9 mouse cellular contexts compared by ENCODE assay signal in the genomic region with DNA sequence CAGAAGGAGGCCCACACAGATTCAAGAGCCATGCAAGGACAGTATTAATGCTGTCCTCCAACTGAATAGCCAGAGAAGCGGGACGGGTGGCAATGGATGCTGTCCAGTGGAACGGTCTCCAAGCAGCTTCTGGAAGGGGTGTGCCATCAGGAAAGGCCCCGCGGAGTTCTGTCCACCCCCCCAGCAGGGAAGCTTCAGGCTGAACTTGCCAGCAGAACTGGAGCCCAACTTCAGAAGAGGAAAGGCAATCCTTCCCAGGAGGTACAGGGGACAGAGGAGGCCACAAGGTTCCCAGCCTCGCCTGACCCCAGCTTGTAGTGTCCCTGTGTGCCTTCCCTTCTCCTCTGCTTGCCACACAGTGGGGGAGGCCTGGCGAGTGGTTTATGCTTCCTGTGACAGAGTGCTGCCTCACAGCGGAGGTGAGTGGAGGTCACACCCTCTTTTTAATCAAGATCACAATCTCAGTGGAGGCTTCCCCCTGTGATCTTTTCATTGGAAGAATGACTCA. TPM values are rescaled to one million over a fixed set of nuclear protein-coding genes. Genes with fewer than 3 reads are reported as not detected.
DNase-seq lines count a peak whose midpoint lies in the region; ATAC-seq and TF ChIP-seq lines count a peak whose summit lies in the region.
"Had no signal": no experiment of that assay in that cellular context is flagged by ENCODE, and none has a peak within 500 bp of the region (broad histone marks: within the 10 kb centered on the region; RNA-seq: fewer than 3 reads in every experiment).

No protein-coding gene starts in this region.

- no peak for TF ChIP-seq EP300 in heart, adult 2 months (IDR thresholded peaks at IDR 0.05; ENCODE audit: insufficient read depth, low read depth, low read length)

- ATAC-seq in embryonic facial prominence, embryonic 14.5 days (ENCODE audit: low read depth): no peak
- ATAC-seq in midbrain, embryonic 13.5 days: no peak
- no peak for ATAC-seq in inflammation-experienced regulatory T-cells, adult 6 months

- peaks cover 59% of the 10 kb centered on the region for H3K4me1 ChIP-seq in heart, adult 2 months (ENCODE audit: control insufficient read depth, insufficient read depth, low read length)
- peaks cover 62% of the 10 kb centered on the region for H3K4me1 ChIP-seq in embryonic facial prominence, embryonic 14.5 days (ENCODE audit: control insufficient read depth, insufficient read depth, low read length)
- peaks cover 79% of the 10 kb centered on the region for H3K4me1 ChIP-seq in limb, embryonic 10.5 days
- peaks cover 83% of the 10 kb centered on the region for H3K4me1 ChIP-seq in midbrain, embryonic 13.5 days (replicated peaks)

- no peaks in the 10 kb centered on the region for H3K27me3 ChIP-seq in heart, adult 2 months (ENCODE audit: control insufficient read depth, insufficient read depth, low read length)
- H3K27me3 ChIP-seq in embryonic facial prominence, embryonic 14.5 days (replicated peaks; ENCODE audit: control insufficient read depth, insufficient read depth, low read length): no peaks in the 10 kb centered on the region
- H3K27me3 ChIP-seq in limb, embryonic 10.5 days (ENCODE audit: low read depth, poor library complexity, severe bottlenecking): no peaks in the 10 kb centered on the region
- no peaks in the 10 kb centered on the region for H3K27me3 ChIP-seq in midbrain, embryonic 13.5 days

- peak overlapping the region; percentile 81 for H3K27ac ChIP-seq in heart, adult 2 months
- peak overlapping the region; percentile 63 for H3K27ac ChIP-seq in embryonic facial prominence, embryonic 14.5 days (replicated peaks; ENCODE audit: low read depth, low read length)
- 0 out of 2 replicates have a peak overlapping the region, but pooled peaks have one; percentile 27 for H3K27ac ChIP-seq in limb, embryonic 10.5 days
- H3K27ac ChIP-seq in midbrain, embryonic 13.5 days: peak overlapping the region; percentile 36; the same call in 1 of the 2 replicates

- 22% methylated on average over 8 of the region's 8 CpGs for WGBS in heart, adult 2 months
- WGBS in embryonic facial prominence, embryonic 14.5 days: 59% methylated on average over 6 of the region's 8 CpGs
- WGBS in limb, embryonic 10.5 days: 70% methylated on average over 8 of the region's 8 CpGs
- WGBS in midbrain, embryonic 13.5 days: 51% methylated on average over 8 of the region's 8 CpGs

- no peaks in the 10 kb centered on the region for H3K9me3 ChIP-seq in embryonic facial prominence, embryonic 14.5 days (ENCODE audit: control insufficient read depth, low read length)
- H3K9me3 ChIP-seq in limb, embryonic 10.5 days (replicated peaks): no peaks in the 10 kb centered on the region
- no peaks in the 10 kb centered on the region for H3K9me3 ChIP-seq in midbrain, embryonic 13.5 days
- H3K9me3 ChIP-seq: G1E had no signal

- peaks cover 3% of the 10 kb centered on the region for H3K79me2 ChIP-seq in heart, adult 2 months (replicated peaks; ENCODE audit: control insufficient read depth, insufficient read depth, low read length)

- peak in 1 of 2 experiments; percentile 39 for DNase-seq in heart, adult 2 months
- DNase-seq in heart, adult 9 months (ENCODE audit: low spot score in 2 of 2): no peak
- peak; percentile 35 for DNase-seq in Muller cell, postnatal 12 days (ENCODE audit: inconsistent ontology term)
- DNase-seq in embryonic facial prominence, embryonic 14.5 days (ENCODE audit: low spot score): no peak
- DNase-seq in limb, embryonic 10.5 days (ENCODE audit: low spot score): no peak
- DNase-seq in ovary, postnatal 36 days (ENCODE audit: low spot score): no peak

- TF ChIP-seq CTCF in heart, adult 2 months (IDR thresholded peaks at IDR 0.05): peak; percentile 17; the same call in 1 of the 2 replicates

- TF ChIP-seq POLR2A in heart, adult 2 months (IDR thresholded peaks at IDR 0.05; ENCODE audit: insufficient read depth, low read depth, low read length): no peak

- no peaks in the 10 kb centered on the region for H3K36me3 ChIP-seq in heart, adult 2 months (ENCODE audit: control insufficient read depth, insufficient read depth, low read length)
- H3K36me3 ChIP-seq in embryonic facial prominence, embryonic 14.5 days (ENCODE audit: control insufficient read depth, insufficient read depth, low read length): no peaks in the 10 kb centered on the region
- peaks cover 4% of the 10 kb centered on the region for H3K36me3 ChIP-seq in limb, embryonic 10.5 days
- H3K36me3 ChIP-seq in midbrain, embryonic 13.5 days: no peaks in the 10 kb centered on the region

- H3K4me2 ChIP-seq in embryonic facial prominence, embryonic 14.5 days (ENCODE audit: low read depth, low read length): peak overlapping the region; percentile 16; the same call in 1 of the 2 replicates
- H3K4me2 ChIP-seq in midbrain, embryonic 13.5 days (replicated peaks): no peak overlapping the region

- H3K4me3 ChIP-seq in heart, adult 2 months: peak overlapping the region; percentile 4; the same call in 1 of the 2 replicates
- no peak overlapping the region for H3K4me3 ChIP-seq in embryonic facial prominence, embryonic 14.5 days (ENCODE audit: low read depth, low read length)
- H3K4me3 ChIP-seq in limb, embryonic 10.5 days: no peak overlapping the region
- H3K4me3 ChIP-seq in midbrain, embryonic 13.5 days (replicated peaks): no peak overlapping the region

- H3K9ac ChIP-seq in heart, adult 2 months (ENCODE audit: low read depth, low read length): peak overlapping the region; percentile 42; the same call in 1 of the 2 replicates
- no peak overlapping the region for H3K9ac ChIP-seq in embryonic facial prominence, embryonic 14.5 days (ENCODE audit: low read depth, low read length)
- H3K9ac ChIP-seq in midbrain, embryonic 13.5 days (replicated peaks): no peak overlapping the region; the same call in 1 of the 2 replicates

- intact Hi-C loops in heart, adult 2 months (cut with DNase I): no loop called here

RNA-seq across cellular contexts. Expression of a gene that starts 4.8 kb away (rescaled TPM):
- total RNA-seq in heart, adult 2 months (2021): 10 to 100 TPM; 13.9 to 14.8 TPM
- polyA plus RNA-seq in heart, adult 2 months (2012; rRNA removed): 36.3 and 39.0 TPM in 2 replicates
- 70.6 and 77.3 TPM in 2 replicates for polyA plus RNA-seq in embryonic facial prominence, embryonic 14.5 days (2014; fragmentation: Nextera tagmentation; extraction: Ambion mirVana)
- 76.9 and 94.2 TPM in 2 replicates for polyA plus RNA-seq in limb, embryonic 10.5 days (2016; fragmentation: Nextera tagmentation; extraction: Ambion mirVana)
- polyA plus RNA-seq in midbrain, embryonic 13.5 days (2015; fragmentation: Nextera tagmentation; extraction: Ambion mirVana): 91.6 and 98.6 TPM in 2 replicates
- 10 to 100 TPM; 36.8 to 43.5 (median 42.5) TPM for polyA plus RNA-seq in inflammation-experienced regulatory T-cells, adult 6 months (2017; shearing (Covaris generic))

RNA-seq across cellular contexts. Expression of a gene that starts 33.8 kb away (rescaled TPM):
- total RNA-seq in heart, adult 2 months (2021): 10 to 100 TPM; 15.9 to 18.1 TPM
- polyA plus RNA-seq in heart, adult 2 months (2012; rRNA removed): 43.6 and 46.4 TPM in 2 replicates
- polyA plus RNA-seq in embryonic facial prominence, embryonic 14.5 days (2014; fragmentation: Nextera tagmentation; extraction: Ambion mirVana): 45.6 and 52.1 TPM in 2 replicates
- polyA plus RNA-seq in limb, embryonic 10.5 days (2016; fragmentation: Nextera tagmentation; extraction: Ambion mirVana): 61.3 and 65.5 TPM in 2 replicates
- polyA plus RNA-seq in midbrain, embryonic 13.5 days (2015; fragmentation: Nextera tagmentation; extraction: Ambion mirVana): 69.6 and 73.8 TPM in 2 replicates
- 10 to 100 TPM; 36.4 to 44.9 (median 44.1) TPM for polyA plus RNA-seq in inflammation-experienced regulatory T-cells, adult 6 months (2017; shearing (Covaris generic))

RNA-seq across cellular contexts. Expression of a gene that starts 47.1 kb away (rescaled TPM):
- not detected for total RNA-seq in heart, adult 2 months (2021)
- polyA plus RNA-seq in heart, adult 2 months (2012; rRNA removed): not detected in 2 replicates
- polyA plus RNA-seq in embryonic facial prominence, embryonic 14.5 days (2014; fragmentation: Nextera tagmentation; extraction: Ambion mirVana): 0.55 and 0.64 TPM in 2 replicates
- 0.64 and 1.3 TPM in 2 replicates for polyA plus RNA-seq in limb, embryonic 10.5 days (2016; fragmentation: Nextera tagmentation; extraction: Ambion mirVana)
- 10.4 and 10.5 TPM in 2 replicates for polyA plus RNA-seq in midbrain, embryonic 13.5 days (2015; fragmentation: Nextera tagmentation; extraction: Ambion mirVana)
- not detected for polyA plus RNA-seq in inflammation-experienced regulatory T-cells, adult 6 months (2017; shearing (Covaris generic))
- polyA plus RNA-seq: G1E had no signal

Comparison
In these comparisons a context has a peak if more than half of its experiments do, and no peak if none do; other contexts are left out.
1. H3K27ac ChIP-seq: peak in every context shown above with its lines; median percentile 81 in heart, adult 2 months; 63 in embryonic facial prominence, embryonic 14.5 days; 36 in midbrain, embryonic 13.5 days; 27 in limb, embryonic 10.5 days.